Mouse (Mus musculus) gastrocnemius, postnatal 36 days (tissue): ENCODE results near the gene Galt. TPM values are rescaled to one million over a fixed set of nuclear protein-coding genes. Genes with fewer than 3 reads are reported as not detected.
A peak's percentile ranks its signal among the peaks of the same experiment; 100 is the strongest.

Experiments used
- DNase-seq, 2 experiments: peaks; one replicate each; pipeline ENCODE4 v3.0.0; 2022
- intact Hi-C: fragments of 180-260 bp; cut with DNase I; formaldehyde crosslinking; loops from one replicate; pipeline ENCODE4 v1.15.1; 2025
- long read RNA-seq, 2 experiments: library from polyadenylated mRNA; stranded (forward); transcript quantifications; one replicate each; pipeline ENCODE4 v2.0.0; 2021
- total RNA-seq, 2 experiments: library from RNA; stranded (reverse); gene quantifications; 2 replicates each; pipeline ENCODE4 v1.2.3; 2021

Galt gene
- 10 to 100 TPM; 27.5 to 36.7 TPM for total RNA-seq
- long read RNA-seq, experiment 1, transcript Galt-201 (11 exons, 1,595 nt), result major isoform, 8 of 30 reads
- long read RNA-seq, experiment 1, partial matches to known transcripts, result 14 of 30 reads
- long read RNA-seq, experiment 1, other reads (novel, unspliced or antisense), result 8 of 30 reads
- long read RNA-seq, experiment 2, transcript Galt-201 (11 exons, 1,595 nt), result major isoform, 27 of 63 reads
- long read RNA-seq, experiment 2, partial matches to known transcripts, result 20 of 63 reads
- long read RNA-seq, experiment 2, other reads (novel, unspliced or antisense), result 16 of 63 reads

GRCm38 (mm10) chr4:41754797-41755337 lies at the start of gene Galt:
Galt (plus strand) TSS chr4:41755228.
- intact Hi-C loops, result no loop called here

GRCm38 (mm10) chr4:41705922-41706754 lies 48.9 kb upstream of the Galt start:
- DNase-seq, result no peak
- intact Hi-C loops, result loop anchor here (5.0 kb wide), 4 partner anchors 49 to 184 kb away; no protein-coding TSS in a partner anchor

More at GRCm38 (mm10) chr4:41754797-41755337, at the start of gene Galt:
- DNase-seq, result no peak

- intact Hi-C loops, result loop anchor here (5.0 kb wide), 4 partner anchors 50 to 185 kb away; no protein-coding TSS in a partner anchor
- peak; percentile 44 to 54 for DNase-seq
Observed at GRCm38 (mm10) chr4:41707011-41707535, 48.0 kb upstream of the Galt start.

- intact Hi-C loops, result loop anchor here (5.0 kb wide), 4 partner anchors 51 to 186 kb away; no protein-coding TSS in a partner anchor
- no peak for DNase-seq
Observed at GRCm38 (mm10) chr4:41708192-41708745, 46.8 kb upstream of the Galt start.

GRCm38 (mm10) chr4:41710229-41710628 lies 44.8 kb upstream of the Galt start:
- intact Hi-C loops, result loop anchor here (5.0 kb wide), 1 partner anchor 243 kb away; the partner anchor contains the start of gene Nudt2
- no peak for DNase-seq

- DNase-seq, result no peak
- intact Hi-C loops, result loop anchor here (5.0 kb wide), 1 partner anchor 245 kb away; the partner anchor contains the start of gene Nudt2
Observed at GRCm38 (mm10) chr4:41711705-41712375, 43.2 kb upstream of the Galt start.

GRCm38 (mm10) chr4:41712421-41713196 lies 42.4 kb upstream of the Galt start:
- DNase-seq, result peak; percentile 40

GRCm38 (mm10) chr4:41713197-41714067 lies 41.6 kb upstream of the Galt start, which contains the start of gene Rpp25l:
Rpp25l (minus strand) TSS chr4:41713534.
- intact Hi-C loops, result loop anchor here (5.0 kb wide), 1 partner anchor 246 kb away; the partner anchor contains the start of gene Nudt2
- peak; percentile 75 to 85 for DNase-seq

More at GRCm38 (mm10) chr4:41712421-41713196, 42.4 kb upstream of the Galt start:
- intact Hi-C loops, result loop anchor here (5.0 kb wide), 1 partner anchor 245 kb away; the partner anchor contains the start of gene Nudt2

- peak in 1 of 2 experiments; percentile 41 for DNase-seq
- intact Hi-C loops, result loop anchor here (5.0 kb wide), 1 partner anchor 247 kb away; the partner anchor contains the start of gene Nudt2
Observed at GRCm38 (mm10) chr4:41714276-41714675, 40.8 kb upstream of the Galt start.

- intact Hi-C loops, result no loop called here
Observed at GRCm38 (mm10) chr4:41715082-41715481, 39.9 kb upstream of the Galt start.

GRCm38 (mm10) chr4:41715596-41715995 lies 39.4 kb upstream of the Galt start:
- intact Hi-C loops, result no loop called here

More at GRCm38 (mm10) chr4:41715082-41715481, 39.9 kb upstream of the Galt start:
- DNase-seq, result no peak

GRCm38 (mm10) chr4:41716834-41717233 lies 38.2 kb upstream of the Galt start:
- DNase-seq, result no peak
- intact Hi-C loops, result loop anchor here (1.0 kb wide), 1 partner anchor 20 kb away; no protein-coding TSS in a partner anchor

More at GRCm38 (mm10) chr4:41715596-41715995, 39.4 kb upstream of the Galt start:
- no peak for DNase-seq

- DNase-seq, result peak; percentile 72 to 77
- intact Hi-C loops, result no loop called here
Observed at GRCm38 (mm10) chr4:41722918-41723351, 32.1 kb upstream of the Galt start, which contains the start of gene Dctn3. Dctn3 (minus strand) TSS chr4:41723170.

- DNase-seq, result no peak
- intact Hi-C loops, result no loop called here
Observed at GRCm38 (mm10) chr4:41726826-41727621, 28.0 kb upstream of the Galt start.

GRCm38 (mm10) chr4:41731052-41731765 lies 23.8 kb upstream of the Galt start, which contains the start of gene Arid3c:
Arid3c (minus strand) TSS chr4:41731142.
- DNase-seq, result no peak
- intact Hi-C loops, result no loop called here
